Mouse (Mus musculus) embryonic facial prominence, embryonic 11.5 days (tissue): Measurements from ENCODE around the gene Sgms1. TPM values are rescaled to one million over a fixed set of nuclear protein-coding genes. Genes with fewer than 3 reads are reported as not detected.

Source experiments
- ATAC-seq: fragments of 200-750 bp; cut with Nextera tagmentation; replicated peaks from 2 replicates; pipeline ENCODE4 v1.8.0; 2017; ENCODE audit warnings: low read depth; ENCODE audit not compliant: insufficient number of reproducible peaks, low FRiP score, low TSS enrichment
- DNase-seq: peaks from one replicate; pipeline ENCODE4 v3.0.0-alpha.2; 2015; ENCODE audit warnings: low spot score
- H3K27ac ChIP-seq: fragments of 300-500 bp; sonication (generic); replicated peaks from 2 replicates; pipeline ENCODE4 v1.5.1; 2014; ENCODE audit warnings: mild to moderate bottlenecking, low read depth, low read length, control low read depth
- H3K27me3 ChIP-seq: fragments of 300-500 bp; sonication (generic); 2 replicates; pipeline ENCODE4 v1.6.1; 2014; ENCODE audit warnings: mild to moderate bottlenecking, low read length, moderate library complexity, mixed read lengths; ENCODE audit not compliant: control insufficient read depth, insufficient read depth
- H3K36me3 ChIP-seq: fragments of 300-500 bp; sonication (generic); replicated peaks from 2 replicates; pipeline ENCODE4 v1.6.1; 2014; ENCODE audit warnings: low read depth, mild to moderate bottlenecking, low read length, moderate library complexity, mixed read lengths; ENCODE audit not compliant: control insufficient read depth, insufficient read depth
- H3K4me1 ChIP-seq: fragments of 300-500 bp; sonication (generic); 2 replicates; pipeline ENCODE4 v1.6.1; 2014; ENCODE audit warnings: low read length, mixed read lengths; ENCODE audit not compliant: control insufficient read depth, insufficient read depth
- H3K4me2 ChIP-seq: fragments of 300-500 bp; sonication (generic); 2 replicates; pipeline ENCODE4 v1.6.1; 2014; ENCODE audit warnings: low read depth, mild to moderate bottlenecking, control low read depth, low read length, moderate library complexity
- H3K4me3 ChIP-seq: fragments of 300-500 bp; sonication (generic); 2 replicates; pipeline ENCODE4 v1.5.1; 2014; ENCODE audit warnings: low read depth, low read length, control low read depth
- H3K9ac ChIP-seq: fragments of 300-500 bp; sonication (generic); replicated peaks from 2 replicates; pipeline ENCODE4 v1.6.1; 2014; ENCODE audit warnings: mild to moderate bottlenecking, control low read depth, low read length
- H3K9me3 ChIP-seq: fragments of 300-500 bp; sonication (generic); replicated peaks from 2 replicates; pipeline ENCODE4 v1.6.1; 2016; ENCODE audit warnings: mild to moderate bottlenecking, low read length, inconsistent platforms, mixed read lengths; ENCODE audit not compliant: control insufficient read depth
- WGBS: fragments of 180-500 bp; shearing (Covaris S2); extraction: QIAGEN DNeasy Blood & Tissue Kit; methylation state at CpG from one replicate; pipeline ENCODE4 v1.1.7; 2014; 5-methylcytosine and 5-hydroxymethylcytosine counted together
- polyA plus RNA-seq: library from polyadenylated mRNA; unstranded; fragments of >200 nt; fragmentation: Nextera tagmentation; extraction: Ambion mirVana; gene quantifications from 2 replicates; pipeline ENCODE4 v1.2.1, GENCODE M21; 2014

Sgms1 gene
- polyA plus RNA-seq, 1 experiment from 2014 or later = 12.2 TPM

DNA sequence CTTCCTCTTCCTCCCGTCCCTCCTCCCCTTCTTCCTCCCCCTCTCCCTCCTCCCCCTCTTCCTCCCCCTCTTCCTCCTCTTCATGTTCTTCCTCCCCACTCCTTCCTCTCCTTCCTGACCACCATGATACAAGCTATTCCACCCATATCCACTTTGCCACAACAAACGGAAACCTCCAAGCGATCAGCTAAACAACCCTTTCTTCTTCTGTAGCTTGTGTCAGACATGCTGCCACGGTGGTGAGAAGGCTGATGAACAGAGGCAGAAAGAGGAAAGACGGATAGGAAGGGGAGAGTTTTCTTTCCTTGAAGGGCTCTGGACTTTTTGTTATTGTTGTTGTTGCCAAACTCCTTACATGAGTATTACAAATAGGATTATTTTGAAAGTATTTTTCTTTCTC lies 14.9 kb upstream of the Sgms1 start:
- no peak overlapping the region for H3K27ac ChIP-seq
- H3K9me3 ChIP-seq = no peaks in the 10 kb centered on the region
- no peaks in the 10 kb centered on the region for H3K4me1 ChIP-seq
- no peak overlapping the region for H3K4me3 ChIP-seq
- H3K4me2 ChIP-seq = no peak overlapping the region
- no peaks in the 10 kb centered on the region for H3K36me3 ChIP-seq
- DNase-seq (no peak), ATAC-seq (no peak)
- H3K9ac ChIP-seq = no peak overlapping the region
- WGBS = 66% methylated on average over 5 of the region's 5 CpGs
- H3K27me3 ChIP-seq = no peaks in the 10 kb centered on the region

DNA sequence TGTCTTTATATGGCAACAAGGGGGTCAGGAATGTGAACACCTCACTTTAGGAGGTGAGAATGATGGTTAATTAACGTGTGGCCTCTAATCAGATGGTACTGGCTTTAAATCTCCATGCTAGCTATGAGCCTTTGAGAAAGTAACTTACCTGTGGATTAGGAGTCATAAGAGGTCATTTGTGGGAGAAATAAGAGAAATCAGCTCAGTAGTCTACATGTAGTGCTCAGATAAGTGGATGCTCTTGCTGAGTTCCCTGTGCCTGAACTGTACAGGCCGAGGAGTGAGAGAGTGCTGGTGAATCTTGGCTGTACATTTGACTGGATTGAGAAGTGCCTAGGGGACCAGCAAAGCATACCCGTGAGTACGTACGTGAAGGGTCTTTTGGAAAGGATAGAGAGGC lies 14.3 kb upstream of the Sgms1 start:
- Histone ChIP-seq H3K27ac (no peak overlapping the region), H3K4me2 (no peak overlapping the region), H3K4me3 (no peak overlapping the region), H3K27me3 (no peaks in the 10 kb centered on the region), H3K9me3 (no peaks in the 10 kb centered on the region), H3K4me1 (no peaks in the 10 kb centered on the region), H3K36me3 (no peaks in the 10 kb centered on the region), H3K9ac (no peak overlapping the region)
- 84% methylated on average over 5 of the region's 5 CpGs for WGBS
- DNase-seq = no peak
- no peak for ATAC-seq

- H3K36me3 ChIP-seq = no peaks in the 10 kb centered on the region
- ATAC-seq = no peak
- no peaks in the 10 kb centered on the region for H3K27me3 ChIP-seq
- H3K9ac ChIP-seq = no peak overlapping the region
- no peak overlapping the region for H3K27ac ChIP-seq
- H3K4me2 ChIP-seq = no peak overlapping the region
- H3K4me3 ChIP-seq = no peak overlapping the region
- no peak for DNase-seq
- WGBS = 82% methylated on average over 5 of the region's 5 CpGs
- no peaks in the 10 kb centered on the region for H3K9me3 ChIP-seq
- H3K4me1 ChIP-seq = no peaks in the 10 kb centered on the region
Observed at GRCm38 (mm10) chr19:32398491-32398890, 9.0 kb upstream of the Sgms1 start.

- no peaks in the 10 kb centered on the region for H3K9me3 ChIP-seq
- no peak overlapping the region for H3K4me3 ChIP-seq
- H3K27me3 ChIP-seq = no peaks in the 10 kb centered on the region
- H3K4me2 ChIP-seq = no peak overlapping the region
- WGBS = 87% methylated on average over 6 of the region's 6 CpGs
- no peak for DNase-seq
- no peak overlapping the region for H3K9ac ChIP-seq
- no peaks in the 10 kb centered on the region for H3K4me1 ChIP-seq
- H3K36me3 ChIP-seq = no peaks in the 10 kb centered on the region
- H3K27ac ChIP-seq = no peak overlapping the region
- ATAC-seq = no peak
Observed at GRCm38 (mm10) chr19:32396303-32396702, 6.8 kb upstream of the Sgms1 start.

DNA sequence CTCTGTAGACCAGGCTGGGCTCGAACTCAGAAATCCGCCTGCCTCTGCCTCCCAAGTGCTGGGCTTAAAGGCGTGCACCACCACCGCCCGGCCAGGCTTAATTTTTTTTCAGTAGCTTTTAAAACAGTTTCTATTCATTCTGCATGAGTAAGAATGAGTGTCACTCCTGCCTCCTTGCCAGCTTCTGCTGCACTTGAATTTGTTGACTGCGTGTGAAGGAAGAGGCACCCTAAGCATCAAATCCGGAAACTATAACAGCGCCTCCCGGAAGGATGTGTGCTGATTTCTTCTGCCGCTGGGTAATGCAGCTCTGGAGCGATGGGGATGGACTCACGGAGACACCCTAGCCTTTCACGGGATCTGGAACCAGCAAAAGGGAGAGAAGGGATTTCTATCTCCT lies 5.3 kb upstream of the Sgms1 start:
- Histone ChIP-seq H3K9ac (no peak overlapping the region), H3K4me3 (no peak overlapping the region), H3K4me2 (no peak overlapping the region), H3K9me3 (no peaks in the 10 kb centered on the region), H3K27ac (no peak overlapping the region), H3K27me3 (no peaks in the 10 kb centered on the region), H3K36me3 (no peaks in the 10 kb centered on the region), H3K4me1 (no peaks in the 10 kb centered on the region)
- 91% methylated on average over 13 of the region's 13 CpGs for WGBS
- DNase-seq = no peak
- no peak for ATAC-seq

DNA sequence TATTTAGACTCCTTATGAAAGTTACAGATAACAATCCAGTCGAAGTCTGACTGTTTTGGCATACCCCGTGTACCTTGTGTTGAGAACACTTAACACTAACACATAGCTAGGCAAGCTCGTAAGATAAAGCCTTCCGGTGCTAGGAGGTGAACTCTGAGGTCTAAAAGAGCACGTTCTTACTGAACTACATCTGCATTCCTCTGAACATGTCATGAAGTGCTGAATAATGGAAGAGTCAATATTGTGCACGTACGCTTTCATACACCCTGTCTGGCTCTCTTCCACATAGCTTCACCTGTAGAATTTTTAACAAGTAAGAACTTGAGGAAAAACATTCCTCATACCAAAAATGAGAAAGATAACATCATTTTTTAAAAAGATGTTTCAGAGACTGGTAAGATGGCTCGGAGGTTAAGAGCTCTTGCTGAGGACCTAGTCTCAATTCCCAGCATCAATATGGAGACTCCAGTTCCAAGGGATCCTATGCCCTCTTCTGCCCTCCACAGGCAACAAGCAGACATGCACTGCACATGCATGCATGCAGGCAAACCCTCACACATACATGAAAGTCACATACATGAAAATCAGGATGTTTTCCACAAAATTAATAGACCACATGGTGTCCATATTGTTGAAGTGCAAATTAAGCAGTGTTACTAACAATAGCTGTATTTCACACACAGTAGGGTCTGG lies 4.4 kb upstream of the Sgms1 start:
- H3K36me3 ChIP-seq = no peaks in the 10 kb centered on the region
- no peak overlapping the region for H3K4me3 ChIP-seq
- DNase-seq = no peak
- no peaks in the 10 kb centered on the region for H3K4me1 ChIP-seq
- ATAC-seq = no peak
- WGBS = 91% methylated on average over 8 of the region's 8 CpGs
- no peak overlapping the region for H3K4me2 ChIP-seq
- H3K27ac ChIP-seq = no peak overlapping the region
- no peaks in the 10 kb centered on the region for H3K9me3 ChIP-seq
- H3K27me3 ChIP-seq = no peaks in the 10 kb centered on the region
- no peak overlapping the region for H3K9ac ChIP-seq

DNA sequence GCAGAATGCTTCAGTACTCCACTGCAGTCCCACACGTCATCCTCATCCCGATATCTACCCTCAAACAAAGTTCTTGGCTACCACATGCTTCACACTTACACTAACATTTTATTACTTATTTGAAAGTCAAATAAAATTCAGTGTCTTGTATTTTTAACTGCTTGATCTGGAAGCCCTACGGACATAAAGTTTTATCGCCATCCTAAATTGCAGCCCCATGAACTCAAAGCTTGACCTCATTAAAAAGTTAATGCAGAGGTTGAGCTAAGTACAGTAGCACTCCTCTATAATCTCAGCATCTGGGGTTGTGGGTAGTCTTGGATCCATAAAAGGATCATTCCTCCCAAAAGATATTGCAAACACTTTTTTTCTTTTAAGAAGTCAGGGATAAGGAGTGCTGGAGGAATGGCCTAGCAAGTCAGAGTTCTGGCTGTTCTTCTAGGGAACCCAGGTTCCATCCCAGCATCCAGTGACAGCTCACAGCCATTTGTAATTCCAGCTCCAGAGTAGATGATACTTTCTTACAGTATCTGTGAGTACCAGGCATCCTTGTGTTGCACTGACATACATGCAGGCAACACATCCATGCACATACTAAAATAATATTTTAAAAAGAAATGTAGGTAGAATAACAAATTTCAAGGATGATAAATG lies 3.7 kb upstream of the Sgms1 start:
- 91% methylated on average over 4 of the region's 4 CpGs for WGBS
- Histone ChIP-seq H3K4me1 (no peaks in the 10 kb centered on the region), H3K4me2 (no peak overlapping the region), H3K36me3 (no peaks in the 10 kb centered on the region), H3K9me3 (no peaks in the 10 kb centered on the region), H3K4me3 (no peak overlapping the region), H3K27me3 (no peaks in the 10 kb centered on the region), H3K27ac (no peak overlapping the region), H3K9ac (no peak overlapping the region)
- ATAC-seq = no peak
- DNase-seq = no peak

GRCm38 (mm10) chr19:32391441-32391840 lies 1.9 kb upstream of the Sgms1 start:
- Histone ChIP-seq H3K27ac (no peak overlapping the region), H3K4me2 (no peak overlapping the region), H3K27me3 (no peaks in the 10 kb centered on the region), H3K36me3 (no peaks in the 10 kb centered on the region), H3K4me3 (no peak overlapping the region), H3K4me1 (no peaks in the 10 kb centered on the region), H3K9ac (no peak overlapping the region), H3K9me3 (no peaks in the 10 kb centered on the region)
- ATAC-seq (no peak), DNase-seq (no peak)
- 92% methylated on average over 3 of the region's 3 CpGs for WGBS
